Mouse (Mus musculus): ENCODE results near the gene Fbxw4.

Gene Fbxw4

DNA sequence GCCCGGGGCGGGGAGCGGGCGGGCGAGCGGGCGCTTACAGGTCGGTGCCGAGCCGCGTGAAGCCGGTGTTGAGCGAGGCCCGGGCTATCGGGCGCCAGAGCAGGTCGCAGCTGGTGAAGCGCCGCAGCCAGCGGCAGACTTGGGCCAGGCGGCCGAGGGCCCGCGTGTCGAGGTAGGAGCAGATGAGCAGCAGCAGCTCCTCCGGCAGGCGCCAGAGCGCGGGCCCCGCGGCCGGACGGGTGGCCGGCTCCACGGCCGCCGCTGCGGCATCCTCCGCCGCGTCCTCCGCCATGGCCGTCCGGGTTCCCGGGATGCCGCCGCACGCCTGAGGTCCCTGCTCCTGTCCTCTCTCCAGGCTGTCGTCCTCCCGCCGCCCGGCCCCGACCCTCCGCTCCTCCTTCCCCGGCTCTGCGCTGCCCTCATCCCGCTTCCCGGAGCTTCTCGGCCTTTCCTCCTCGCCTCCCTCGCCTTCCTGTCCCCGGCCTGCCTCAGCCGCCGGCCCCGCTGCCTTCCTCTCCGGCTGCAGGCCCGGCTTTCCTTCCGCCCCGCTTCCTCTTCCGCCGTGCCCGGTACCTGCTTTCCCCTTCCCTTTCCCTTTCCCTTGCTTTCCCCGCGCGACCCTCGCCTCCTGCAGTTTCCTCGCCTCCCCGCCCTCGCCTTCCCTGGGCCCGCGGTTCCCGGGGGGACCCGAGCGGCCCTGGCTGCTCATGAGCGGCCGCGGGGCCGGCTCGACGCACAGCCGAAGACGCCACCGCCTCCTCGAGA, at the start of gene Fbxw4:
Gene Fbxw4, minus strand, starts transcription at position 575 of the 765 bp plus-strand sequence.
- peak; percentile 73 to 74 for DNase-seq

DNA sequence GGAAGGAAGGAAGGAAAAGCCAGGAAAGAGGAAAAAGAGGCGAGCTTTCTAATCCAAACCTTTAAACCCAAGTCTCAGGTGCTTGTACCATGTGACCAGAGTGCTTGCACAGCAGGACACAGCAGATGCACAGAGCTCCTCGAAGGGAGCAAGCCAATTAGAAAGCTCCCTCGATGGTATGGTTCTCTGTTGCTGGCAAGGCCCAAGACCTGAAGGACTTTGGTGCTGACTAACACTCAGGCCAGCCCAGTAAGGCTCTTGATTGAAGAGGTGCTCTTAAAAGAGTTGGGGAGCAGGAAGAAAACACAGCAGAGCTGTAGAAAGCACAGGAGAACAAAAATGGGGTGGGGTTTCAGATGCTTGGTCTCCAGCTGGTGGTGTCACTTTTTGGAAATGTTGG, 48.6 kb upstream of the Fbxw4 start:
- DNase-seq, result no peak

DNA sequence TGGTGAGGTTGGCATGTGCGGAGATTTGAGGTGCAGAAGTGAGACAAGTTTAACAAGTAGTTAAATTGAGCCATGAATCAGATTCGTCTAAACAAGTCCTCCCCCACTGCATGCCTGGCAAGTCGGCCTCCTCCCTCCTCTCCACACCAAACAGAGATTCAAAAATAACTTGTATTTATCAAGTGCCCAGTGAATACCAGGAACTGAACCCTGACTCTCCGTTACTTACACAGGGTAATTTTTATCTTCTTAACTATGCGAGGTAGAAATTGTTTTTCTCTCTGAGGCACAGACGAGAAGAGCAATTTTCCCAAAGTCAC, 36.1 kb upstream of the Fbxw4 start:
- DNase-seq, result no peak

DNA sequence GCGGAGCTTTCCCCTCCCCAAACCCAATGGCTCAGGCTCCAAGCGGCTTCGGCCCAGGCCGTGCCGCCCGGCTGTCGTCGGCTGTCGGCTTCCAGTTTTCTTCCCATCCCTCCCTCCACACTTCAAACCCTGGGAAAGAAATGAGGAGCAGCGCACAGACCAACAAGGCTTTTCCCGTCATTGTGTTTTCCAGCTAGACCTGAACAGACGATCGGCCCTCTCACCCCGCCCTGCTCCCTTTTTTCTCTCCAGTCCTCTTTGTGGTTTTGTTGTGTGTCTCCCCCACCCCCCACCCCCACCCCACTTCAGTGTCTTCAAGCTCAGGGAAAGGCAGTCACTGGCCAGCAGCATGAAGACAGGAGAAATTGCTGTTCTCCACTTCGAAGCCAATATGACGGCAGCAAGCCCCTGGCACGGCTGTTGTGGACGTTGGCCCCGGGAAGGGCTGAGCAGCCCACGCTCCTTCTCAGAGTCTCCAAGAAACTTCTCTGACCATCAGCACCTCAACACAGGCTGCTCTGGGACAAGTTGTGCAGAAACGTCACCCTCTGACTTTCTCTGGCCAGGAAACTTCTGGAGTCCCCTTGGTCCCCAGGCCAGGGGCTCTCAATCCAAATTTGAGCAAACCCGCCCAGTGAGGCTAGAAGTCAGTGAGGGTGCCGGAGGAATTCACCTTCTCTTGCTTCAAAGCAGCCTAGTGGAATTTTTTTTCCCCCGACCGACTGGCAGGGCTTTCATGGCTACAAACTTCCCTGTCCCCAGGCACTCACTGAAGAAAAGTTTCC, 35.6 kb upstream of the Fbxw4 start:
- no peak for DNase-seq

DNA sequence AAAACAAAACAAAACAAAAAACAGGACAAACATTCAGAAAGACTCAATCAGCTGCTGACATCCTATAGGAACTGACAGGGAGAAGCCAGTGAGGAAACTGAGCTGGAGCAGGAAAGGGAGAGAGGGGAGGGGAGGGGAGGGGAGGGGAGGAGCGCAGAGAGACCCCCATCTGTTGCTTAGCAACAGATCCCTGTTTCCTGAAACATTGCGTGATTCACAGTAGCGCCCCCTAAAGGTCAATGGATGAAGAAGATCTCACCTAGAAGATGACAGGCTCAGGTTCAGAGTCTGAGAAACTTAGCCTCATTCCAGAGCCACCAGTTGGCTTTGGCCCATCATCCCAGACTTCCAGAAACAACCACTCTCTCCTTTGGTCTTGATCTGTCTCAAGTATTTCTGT, 33.9 kb upstream of the Fbxw4 start:
- no peak for DNase-seq

DNA sequence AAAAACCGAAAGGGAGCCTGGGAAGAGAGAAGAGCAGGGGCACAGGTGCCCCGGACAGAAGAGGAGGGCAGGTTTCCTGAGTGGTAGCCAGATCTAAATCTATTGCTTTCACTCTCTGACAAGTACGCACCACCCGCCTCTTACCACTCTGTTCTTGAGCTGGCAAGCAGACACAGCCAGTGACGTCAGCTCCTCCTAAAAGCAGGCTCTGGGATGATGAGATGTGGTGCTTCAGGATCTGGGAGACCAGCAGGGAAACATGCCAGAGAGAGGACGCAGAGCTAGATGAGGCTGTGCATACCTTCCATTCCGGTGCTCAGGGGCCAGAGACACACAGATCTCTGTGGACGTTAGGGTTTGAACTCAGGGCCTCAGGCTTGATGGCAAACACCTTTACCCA, 32.1 kb upstream of the Fbxw4 start:
- no peak for DNase-seq

DNA sequence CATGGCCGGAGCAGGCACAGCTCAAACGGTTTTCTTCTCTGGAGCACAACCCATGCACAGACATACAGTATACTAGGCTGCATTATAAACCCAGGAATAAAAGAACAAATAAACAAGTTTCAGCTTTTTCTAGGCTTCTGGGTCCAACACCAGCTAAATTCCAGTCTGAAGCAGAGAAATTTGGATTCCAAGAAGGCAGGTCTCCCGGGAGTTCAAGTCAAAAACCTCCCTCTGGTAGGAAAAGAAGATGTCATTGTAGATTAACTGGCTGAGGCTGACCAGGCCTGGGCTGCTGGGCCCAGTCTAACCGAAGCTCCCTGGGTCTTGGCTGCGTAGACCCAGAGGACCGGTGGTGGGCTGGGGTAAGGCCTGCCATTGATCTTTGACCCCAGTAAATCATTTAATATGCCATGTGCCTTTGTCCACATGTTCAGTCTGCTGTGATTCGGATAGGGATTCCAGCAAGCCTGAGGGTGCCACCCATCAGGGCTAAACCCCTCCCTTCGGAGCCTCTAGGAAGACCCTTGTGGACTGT, 31.0 kb upstream of the Fbxw4 start:
- no peak for DNase-seq

DNA sequence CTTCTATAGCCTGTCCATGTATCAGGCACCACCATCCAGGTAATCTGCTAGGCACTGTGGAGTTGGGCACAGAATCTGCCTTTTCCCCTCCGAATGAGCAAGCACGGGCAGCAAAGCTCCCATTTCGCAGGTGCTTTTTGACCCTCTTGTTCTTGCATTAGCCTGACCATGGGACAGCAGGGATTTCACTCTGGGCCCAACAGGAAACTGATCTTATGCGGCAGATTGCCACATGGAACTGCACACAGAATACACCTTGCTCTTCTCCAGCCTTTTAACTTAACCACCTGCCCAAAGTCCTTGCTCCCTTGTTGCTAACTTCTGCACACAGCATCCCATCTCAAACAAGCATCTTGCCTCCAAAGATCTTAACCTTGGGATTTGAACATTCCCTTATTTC, 26.9 kb upstream of the Fbxw4 start:
- DNase-seq, result no peak

DNA sequence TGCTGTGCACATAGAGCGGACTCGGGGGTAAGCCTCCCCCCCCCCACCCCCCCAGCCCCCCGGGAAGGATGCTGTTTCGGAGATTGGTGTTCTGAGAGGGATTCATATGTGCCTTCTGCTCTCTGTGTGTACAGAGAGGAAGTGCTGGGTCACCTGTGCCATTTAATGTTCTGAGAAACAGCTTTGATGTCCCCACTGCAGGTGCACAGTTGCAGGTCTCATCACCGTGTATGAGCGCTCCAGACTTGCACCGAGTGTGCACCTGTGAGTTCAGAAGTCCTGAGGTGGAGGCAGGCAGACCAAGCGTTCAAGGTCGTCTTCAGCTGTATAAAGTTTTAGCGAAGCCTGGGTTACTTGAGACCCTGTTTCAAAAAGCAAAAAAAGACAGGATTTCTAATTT, 23.6 kb upstream of the Fbxw4 start:
- no peak for DNase-seq

DNA sequence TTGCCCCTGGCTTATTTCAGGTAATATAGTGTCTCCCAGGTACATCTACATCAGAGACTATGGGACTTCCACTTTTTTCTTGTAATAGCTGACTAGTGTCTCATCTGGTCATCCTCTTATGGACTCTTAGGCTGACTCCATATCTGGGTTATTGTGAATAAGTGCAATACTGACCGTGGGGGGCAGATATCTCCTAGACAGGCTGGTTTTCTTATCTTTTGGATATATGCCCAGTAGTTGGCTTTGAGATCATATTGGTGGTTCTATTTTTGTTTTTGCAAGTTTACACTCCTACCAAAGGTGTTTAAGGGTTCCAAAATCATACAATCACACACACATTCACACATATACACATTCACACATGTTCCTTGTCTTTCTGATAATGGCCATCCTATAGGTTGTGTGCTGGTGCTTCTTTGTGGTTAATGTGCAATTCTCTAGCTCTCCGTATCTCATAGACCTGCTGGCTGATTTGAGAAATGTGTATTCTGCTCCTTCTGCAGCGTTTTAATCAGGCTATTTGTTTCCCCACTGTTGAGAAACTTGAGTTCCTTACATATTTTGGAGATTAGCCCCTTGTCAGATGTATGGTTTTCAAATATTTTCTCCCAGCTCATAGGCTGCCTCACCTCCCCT, 20.5 kb upstream of the Fbxw4 start:
- no peak for DNase-seq

DNA sequence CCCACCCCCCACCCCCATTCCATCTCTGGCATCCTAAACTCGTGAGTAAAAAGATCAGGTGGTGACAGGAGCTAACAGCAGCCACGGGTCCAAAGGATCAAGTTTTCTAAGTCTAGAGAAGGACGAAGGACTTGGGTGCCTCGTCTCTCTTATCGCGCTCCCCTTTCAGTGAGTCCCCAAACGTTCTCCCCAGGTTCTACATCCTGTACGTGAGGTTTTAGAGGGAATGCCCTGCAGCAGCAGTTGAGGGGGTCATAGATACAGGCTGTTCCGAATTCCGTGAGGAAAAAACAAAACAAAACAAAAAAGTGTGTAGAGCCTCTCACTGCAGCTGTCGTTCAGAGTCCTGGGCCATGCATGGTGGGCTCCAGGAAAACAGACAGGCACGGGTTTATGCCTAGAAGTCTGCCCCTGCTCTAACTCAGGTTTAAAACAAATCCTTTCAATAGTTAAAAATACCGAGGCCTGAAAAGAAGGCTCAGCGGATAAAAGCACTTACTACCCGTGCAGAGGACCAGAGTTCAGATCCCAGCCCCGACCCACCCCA, 16.7 kb upstream of the Fbxw4 start:
- DNase-seq, result no peak

DNA sequence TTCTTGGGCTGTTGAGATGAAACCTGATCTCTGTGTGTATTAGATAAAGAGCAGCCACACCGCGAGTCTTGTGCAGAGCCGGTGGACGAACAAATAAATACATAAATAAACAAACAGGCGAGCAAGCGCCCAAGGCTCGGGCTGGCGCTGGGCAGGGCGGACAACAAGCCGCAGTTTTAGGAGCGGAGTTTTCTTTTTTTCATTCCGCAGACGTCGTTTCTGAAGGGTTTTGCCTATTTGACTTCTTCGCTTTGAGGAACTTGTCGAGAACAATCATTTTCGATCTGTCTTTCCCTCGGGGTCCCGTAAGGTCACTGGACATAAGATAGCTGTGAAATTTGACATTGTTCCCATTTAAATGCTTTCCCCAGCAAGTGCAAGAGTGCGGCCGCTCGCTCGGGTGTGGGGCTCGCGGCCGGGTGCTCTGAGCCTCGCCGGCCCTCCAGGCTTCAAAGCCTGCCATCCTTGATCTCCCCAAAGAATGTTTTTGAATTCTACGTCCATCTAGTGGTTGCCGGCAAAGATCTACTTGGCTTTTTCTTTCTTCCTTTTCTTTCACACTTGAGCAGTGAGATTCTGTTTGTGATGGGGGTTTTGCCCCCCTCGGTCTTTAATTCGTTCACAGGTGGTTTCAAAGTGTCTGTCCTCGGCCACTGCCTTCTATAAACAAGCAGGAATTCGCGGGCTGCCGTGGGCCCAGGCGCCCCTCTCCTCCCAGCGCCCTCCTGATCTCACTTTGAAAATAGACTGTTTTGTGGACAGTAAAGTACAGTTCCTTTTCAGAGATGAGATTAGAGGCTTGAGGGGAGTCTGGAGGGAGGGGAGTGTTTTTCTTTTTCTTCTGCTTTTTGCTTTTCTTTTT, 15.8 kb upstream of the Fbxw4 start:
- DNase-seq, result peak in 1 of 2 experiments; percentile 6

DNA sequence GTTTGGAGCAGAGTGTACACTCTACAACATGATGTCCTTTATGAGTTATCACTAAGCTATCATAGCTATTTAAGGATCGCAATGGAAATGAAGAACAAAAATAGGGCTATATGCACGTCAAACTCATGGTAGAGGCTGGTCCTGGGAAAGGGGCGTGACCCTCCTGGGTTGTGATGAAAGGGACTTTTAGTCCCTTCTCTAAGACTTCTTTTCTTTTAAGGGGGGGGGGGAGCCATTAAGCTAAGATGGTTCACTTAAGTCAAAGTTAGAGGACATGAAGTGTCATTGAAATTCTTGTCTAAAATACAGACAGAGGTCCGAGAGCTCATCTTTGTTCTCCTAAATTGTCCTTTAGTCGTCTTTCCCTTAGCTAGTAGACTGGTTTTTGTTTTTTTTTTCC, 15.1 kb upstream of the Fbxw4 start:
- no peak for DNase-seq

DNA sequence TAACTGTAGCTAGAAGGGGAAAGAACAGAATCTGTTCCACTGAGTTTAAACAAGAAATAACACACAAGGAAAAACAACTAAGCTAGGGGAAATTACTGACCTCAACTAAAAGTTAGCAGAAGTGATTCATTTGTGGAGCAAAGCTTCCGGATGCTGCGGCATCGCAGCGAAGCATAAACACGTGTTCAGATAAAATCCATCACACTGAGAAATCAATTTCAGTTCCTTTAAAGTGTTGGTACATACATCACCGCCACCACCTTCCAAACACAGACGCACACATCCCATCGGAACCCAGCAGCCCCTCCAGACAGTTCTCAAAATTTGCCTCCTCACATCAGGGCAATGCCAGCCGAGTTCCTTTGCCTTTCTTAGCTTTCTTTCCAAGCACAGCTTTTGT, 12.9 kb upstream of the Fbxw4 start:
- DNase-seq, result no peak

DNA sequence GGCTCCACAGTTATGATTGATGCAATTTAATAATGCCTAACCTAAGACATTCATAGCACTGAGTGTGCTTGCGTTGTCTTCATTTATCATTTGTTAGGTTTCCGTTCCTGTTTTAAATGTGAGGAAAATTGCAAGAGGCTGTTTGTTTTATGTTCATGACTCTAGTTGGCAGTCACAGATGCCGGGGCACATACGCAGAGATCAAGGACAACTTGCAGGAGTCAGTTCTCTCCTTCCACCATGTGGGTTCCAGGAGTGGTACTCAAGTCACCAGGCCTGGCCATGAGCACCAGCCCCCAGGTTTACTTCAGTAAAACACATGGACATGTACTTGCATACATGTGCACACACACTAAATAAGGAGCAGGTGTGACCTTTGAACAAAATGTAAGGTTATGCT, 8.9 kb upstream of the Fbxw4 start:
- DNase-seq, result no peak

DNA sequence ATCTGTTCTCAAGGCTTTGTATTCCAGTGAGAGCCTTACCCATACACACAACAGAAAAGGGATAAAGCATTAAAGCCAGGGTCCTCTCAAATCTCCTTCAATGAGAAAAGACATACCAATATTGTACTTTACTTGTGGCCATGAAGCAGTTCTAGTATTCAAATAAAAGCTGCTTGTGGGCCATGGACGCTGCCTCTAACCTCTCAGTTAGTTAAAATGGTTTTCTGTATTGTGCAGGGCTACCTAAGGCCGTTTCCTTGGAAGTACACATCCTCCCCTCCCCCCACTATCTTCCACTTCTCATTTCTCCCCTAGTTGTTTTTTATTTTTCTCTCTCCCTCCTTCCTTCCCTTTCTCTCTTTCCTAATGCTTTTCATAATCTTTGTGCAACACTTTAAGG, 3.7 kb upstream of the Fbxw4 start:
- DNase-seq, result no peak

DNA sequence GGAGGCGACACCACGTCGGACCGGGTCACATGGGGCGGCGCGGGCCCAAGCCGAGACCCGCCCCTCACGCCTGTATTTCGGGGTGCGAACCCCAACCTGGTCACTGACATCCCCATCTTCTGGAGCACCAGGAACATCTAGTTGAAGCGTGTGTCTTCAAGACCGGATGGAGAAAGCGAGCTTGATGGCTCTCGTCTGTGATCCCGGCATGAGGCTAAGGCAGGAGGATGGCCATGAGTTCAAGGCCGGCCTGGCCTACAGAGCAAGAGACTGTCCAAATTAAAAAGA, 335 bp upstream of the Fbxw4 start:
- DNase-seq, result no peak

DNA sequence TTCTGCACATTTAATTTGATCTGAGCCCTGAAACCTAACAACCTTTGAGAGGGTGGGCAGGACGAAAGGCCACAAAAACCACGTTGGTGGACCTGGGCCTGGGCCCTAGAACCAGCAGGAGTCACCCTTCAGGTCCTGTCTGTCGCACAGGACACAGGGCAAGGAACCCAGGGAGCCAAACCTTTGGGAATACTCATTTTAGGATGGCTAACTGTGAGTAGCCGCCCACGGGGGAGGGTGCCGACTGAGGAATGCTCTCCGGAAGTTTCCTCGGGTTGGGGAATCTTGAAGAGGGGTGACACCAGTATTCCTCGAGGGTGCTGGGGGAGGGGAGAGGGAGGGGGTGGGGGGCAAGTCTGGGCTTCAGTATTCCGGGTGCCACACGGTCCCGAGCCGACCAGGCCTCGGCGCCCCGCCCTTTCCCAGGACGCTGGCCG, 793 bp downstream of the Fbxw4 start:
- no peak for DNase-seq

DNA sequence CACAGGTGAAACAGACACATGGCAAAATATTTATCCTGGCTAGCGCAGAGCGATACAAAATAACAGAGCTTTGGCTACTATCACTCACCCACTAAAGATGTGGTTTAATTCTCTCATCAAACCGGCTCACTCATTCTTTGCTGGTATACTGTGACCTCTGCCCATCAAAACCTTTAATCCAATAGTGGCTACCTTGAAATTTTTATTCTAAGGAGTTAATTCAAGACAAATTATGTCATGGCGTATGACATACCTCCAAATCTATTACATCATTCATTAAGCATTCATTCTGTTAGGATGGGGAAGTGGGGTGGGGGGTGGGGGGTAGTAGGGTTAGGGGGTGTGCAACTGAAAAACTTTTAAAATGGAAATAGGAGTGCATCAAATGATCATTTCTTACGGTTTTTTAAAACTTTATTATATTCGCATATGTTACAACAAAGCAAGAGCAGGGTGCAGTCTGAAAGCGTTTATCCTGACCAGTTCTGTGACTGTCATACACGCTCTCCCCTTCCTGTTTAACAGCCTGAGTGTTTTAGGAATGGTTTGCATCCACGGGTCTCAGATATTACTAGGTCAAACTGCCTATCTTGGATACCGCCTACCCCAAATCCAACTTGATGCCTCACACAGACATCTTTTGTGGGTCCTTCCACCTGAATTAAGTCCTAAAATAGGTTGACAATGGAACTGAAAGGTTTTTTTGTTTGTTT, 1.4 kb downstream of the Fbxw4 start:
- DNase-seq, result no peak

DNA sequence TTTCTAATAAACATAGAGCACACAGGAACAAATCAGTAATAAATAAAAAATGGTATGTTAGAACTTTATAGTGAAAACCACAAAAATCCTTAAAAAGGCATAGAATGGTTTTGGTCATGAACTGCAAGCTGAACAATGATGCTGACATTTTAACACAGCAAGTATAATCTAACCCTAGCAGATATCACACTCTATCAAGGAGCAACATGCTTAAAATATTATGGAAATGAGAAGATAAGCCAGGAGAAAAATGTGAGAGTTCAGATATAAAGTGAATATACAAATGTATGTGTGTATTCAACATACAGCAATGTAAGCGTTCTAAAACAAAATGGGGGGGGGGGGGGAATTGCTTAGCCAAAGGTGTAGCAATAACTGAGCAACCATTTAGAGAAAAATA, 2.3 kb downstream of the Fbxw4 start:
- no peak for DNase-seq

DNA sequence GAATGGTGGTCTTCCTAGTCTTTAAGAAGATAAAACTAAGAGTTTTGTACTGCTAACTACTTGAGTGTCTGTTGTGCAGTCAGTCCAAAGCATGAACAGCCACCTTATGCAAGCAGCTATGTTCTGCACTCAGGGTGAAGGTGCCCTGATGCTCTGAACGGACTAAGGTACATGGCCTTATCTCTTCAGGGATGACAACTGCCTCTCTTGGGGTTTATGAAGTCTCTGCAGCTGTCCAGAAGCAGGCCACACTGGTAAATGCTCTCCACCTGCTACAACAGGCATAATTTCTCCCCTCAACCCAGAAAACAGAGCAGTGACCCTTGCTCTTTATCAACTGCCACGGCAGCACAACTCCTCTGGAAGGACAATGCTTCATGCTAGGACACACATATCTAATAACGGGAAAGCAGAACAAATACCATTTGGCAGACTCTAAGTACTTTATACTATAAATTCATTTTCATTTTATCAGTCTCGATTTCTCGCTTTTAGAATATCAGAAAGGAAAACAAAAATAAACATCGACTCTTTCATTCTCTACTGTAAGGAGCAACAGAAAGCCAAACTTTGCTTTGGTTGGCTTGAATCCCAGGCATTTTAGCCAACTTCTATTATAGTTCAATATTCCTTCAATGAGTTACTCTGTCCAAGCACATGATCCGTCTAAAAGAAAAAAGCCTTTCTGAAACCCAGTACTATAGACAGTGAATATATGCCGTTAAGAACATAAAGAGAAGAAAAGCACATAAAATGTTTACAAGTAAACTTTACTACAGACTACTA, 3.1 kb downstream of the Fbxw4 start:
- DNase-seq, result no peak

All from cerebellum, postnatal 36 days (tissue).